Mouse (Mus musculus): ENCODE data around the gene Ankdd1b.

- TF ChIP-seq CTCF (conservative IDR thresholded peaks at IDR 0.05; ENCODE audit: low read length) = no peak
- TF ChIP-seq NANOG (IDR thresholded peaks at IDR 0.05; ENCODE audit: borderline replicate concordance, low read length) = no peak
- TF ChIP-seq POU5F1 (IDR thresholded peaks at IDR 0.05; ENCODE audit: borderline replicate concordance, low read length) = no peak
Observed at GRCm38 (mm10) chr13:96452621-96453020, 18.4 kb downstream of the Ankdd1b start.
